Mouse (Mus musculus): ENCODE measurements around the gene Armc5. TPM values are rescaled to one million over a fixed set of nuclear protein-coding genes. Genes with fewer than 3 reads are reported as not detected.

Gene Armc5
- polyA plus RNA-seq, 1 experiment, result 16.7 TPM

DNA sequence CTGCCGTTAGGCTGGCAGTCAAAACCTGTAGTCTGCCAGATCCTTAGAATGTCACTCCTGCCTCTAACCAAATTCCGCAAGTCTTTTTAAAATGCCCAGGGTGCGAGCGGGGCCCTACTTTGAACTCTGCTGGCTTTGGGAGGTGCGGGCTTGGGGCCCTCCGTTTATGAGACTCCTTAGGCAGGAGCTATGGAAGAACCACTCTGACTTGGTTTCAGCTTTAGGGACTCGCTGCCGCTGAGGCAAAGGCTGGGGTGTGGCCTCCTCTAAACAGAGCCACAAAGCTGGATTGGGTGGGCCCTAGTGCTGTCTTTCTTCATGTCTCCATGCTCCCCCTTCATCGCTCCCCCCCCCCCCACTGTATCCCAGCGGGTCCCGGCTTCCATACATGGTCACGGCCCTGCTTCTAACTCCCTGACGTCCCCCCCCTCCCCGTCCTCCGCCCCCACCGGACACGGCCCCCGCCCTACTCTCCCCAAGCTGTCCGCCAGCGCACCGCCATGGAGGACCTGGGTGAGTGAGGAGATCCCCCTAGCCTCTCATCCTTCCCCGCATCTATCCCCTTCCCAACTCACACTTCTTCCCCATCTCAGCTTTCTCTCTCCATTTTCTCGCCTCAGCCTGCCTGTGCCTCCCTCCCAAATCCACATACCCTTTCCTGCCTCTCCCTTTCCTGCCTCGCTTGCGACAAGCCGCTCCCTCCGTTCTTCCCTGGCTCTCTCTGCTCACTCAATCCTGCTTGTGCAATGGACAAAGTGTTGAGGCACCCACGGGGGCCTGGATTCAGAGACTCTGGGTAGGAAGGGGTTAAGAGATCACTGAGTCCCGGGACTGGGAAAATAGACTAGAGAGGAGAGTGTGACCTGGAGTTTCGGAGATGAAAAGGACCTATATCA lies 9.6 kb downstream of the Armc5 start, which contains the start of gene Tgfb1i1:
Gene Tgfb1i1 (plus strand): TSS at position 317 of the 896 bp plus-strand sequence.
- H3K79me3 ChIP-seq (ENCODE audit: low read depth), result peaks cover 12% of the 10 kb centered on the region
- peak within 1 kb of the TSS; percentile 87 for H3ac ChIP-seq (ENCODE audit: control insufficient read depth, insufficient read length, low read depth)
- H3K27me3 ChIP-seq (ENCODE audit: control insufficient read depth, insufficient read depth, insufficient read length), result no peaks in the 10 kb centered on the region
- TF ChIP-seq CEBPB (IDR thresholded peaks at IDR 0.05; ENCODE audit: low read depth) (no peak), MAX (IDR thresholded peaks at IDR 0.05) (no peak), CTCF (IDR thresholded peaks at IDR 0.05; ENCODE audit: control insufficient read depth, insufficient read depth, insufficient read length) (no peak), USF1 (IDR thresholded peaks at IDR 0.05; ENCODE audit: low read depth) (no peak), MYOG (IDR thresholded peaks at IDR 0.05; ENCODE audit: control insufficient read depth, extremely low read depth, insufficient read length) (no peak), FOSL1 (IDR thresholded peaks at IDR 0.05; ENCODE audit: insufficient read depth, low read length, poor library complexity, severe bottlenecking) (no peak)
- peak within 1 kb of the TSS; percentile 66 for H3K4me3 ChIP-seq (ENCODE audit: insufficient read depth, poor library complexity, severe bottlenecking)
- peaks cover 36% of the 10 kb centered on the region for H3K36me3 ChIP-seq (ENCODE audit: control insufficient read depth, insufficient read depth)
- peaks cover 27% of the 10 kb centered on the region for H3K79me2 ChIP-seq (ENCODE audit: control insufficient read depth, insufficient read depth)

DNA sequence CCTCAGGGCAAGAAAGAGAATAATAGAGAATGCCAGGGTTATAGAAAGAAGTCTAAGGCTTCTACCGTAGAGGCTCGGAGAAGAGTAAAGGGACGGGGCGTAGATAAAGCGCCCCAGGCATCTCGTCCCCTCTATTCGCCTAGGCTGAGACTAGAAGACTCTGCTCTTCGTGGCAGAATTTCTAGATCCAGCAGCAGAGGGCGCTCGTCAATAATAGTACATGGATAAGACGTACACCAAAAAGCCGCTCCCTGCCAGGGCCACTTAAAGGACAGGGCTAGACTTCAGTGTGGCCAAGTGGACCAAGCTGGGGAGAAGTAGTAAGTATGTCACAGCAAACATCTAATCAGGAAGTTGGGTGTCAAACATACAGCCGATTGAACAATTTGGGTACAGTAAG lies 10.3 kb downstream of the Armc5 start:
- Histone ChIP-seq H3K36me3 (ENCODE audit: control insufficient read depth, insufficient read depth) (peaks cover 43% of the 10 kb centered on the region), H3K79me2 (ENCODE audit: control insufficient read depth, insufficient read depth) (peaks cover 27% of the 10 kb centered on the region), H3K79me3 (ENCODE audit: low read depth) (peaks cover 12% of the 10 kb centered on the region), H3ac (ENCODE audit: control insufficient read depth, insufficient read length, low read depth) (peak overlapping the region; percentile 87), H3K4me3 (ENCODE audit: insufficient read depth, poor library complexity, severe bottlenecking) (peak overlapping the region; percentile 66), H3K27me3 (ENCODE audit: control insufficient read depth, insufficient read depth, insufficient read length) (no peaks in the 10 kb centered on the region)
- peak; percentile 42 for TF ChIP-seq CTCF (IDR thresholded peaks at IDR 0.05; ENCODE audit: control insufficient read depth, insufficient read depth, insufficient read length)
- TF ChIP-seq FOSL1 (IDR thresholded peaks at IDR 0.05; ENCODE audit: insufficient read depth, low read length, poor library complexity, severe bottlenecking), result no peak

DNA sequence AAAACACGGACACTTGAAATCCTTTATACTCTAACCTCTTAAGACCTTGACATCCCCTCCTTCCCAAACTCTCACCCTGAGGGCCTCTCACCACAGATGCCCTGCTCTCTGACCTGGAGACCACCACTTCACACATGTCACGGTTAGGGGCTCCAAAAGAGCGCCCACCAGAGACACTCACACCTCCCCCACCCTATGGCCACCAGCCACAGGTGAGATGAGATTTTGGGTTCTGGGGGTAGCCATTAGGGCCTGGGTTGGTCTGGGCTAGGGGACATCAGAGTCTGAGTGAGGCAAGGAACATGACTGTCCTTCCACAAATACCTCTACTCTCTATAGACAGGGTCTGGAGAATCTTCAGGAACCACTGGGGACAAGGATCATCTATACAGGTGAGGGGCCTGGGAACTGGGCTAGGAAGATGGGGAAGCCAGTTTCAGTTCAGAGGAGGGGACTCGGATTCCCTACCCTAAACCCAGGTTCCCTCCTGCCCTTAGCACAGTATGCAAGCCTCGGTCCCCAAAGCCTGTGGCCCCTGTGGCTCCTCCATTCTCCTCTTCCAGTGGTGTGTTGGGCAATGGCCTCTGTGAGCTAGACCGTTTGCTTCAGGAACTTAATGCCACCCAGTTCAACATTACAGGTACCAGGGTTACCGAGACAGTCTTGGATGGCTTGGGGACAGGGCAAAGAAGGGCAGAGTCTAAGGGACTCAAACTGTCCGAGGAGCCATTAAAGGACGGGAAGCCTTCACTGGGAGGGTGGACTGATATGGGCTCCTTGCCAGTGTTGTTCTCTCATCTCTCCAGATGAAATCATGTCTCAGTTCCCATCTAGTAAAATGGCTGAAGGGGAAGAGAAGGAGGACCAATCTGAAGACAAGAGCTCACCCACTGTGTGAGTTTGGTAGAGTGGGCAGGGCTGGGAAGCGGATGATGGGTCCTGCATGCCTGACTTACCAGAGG lies 11.2 kb downstream of the Armc5 start:
- TF ChIP-seq MYOD1 (IDR thresholded peaks at IDR 0.05; ENCODE audit: control insufficient read depth, insufficient read length, low read depth), result no peak
- TF ChIP-seq MAX (IDR thresholded peaks at IDR 0.05), result no peak
- TF ChIP-seq FOSL1 (IDR thresholded peaks at IDR 0.05; ENCODE audit: insufficient read depth, low read length, poor library complexity, severe bottlenecking), result no peak
- TF ChIP-seq CEBPB (IDR thresholded peaks at IDR 0.05; ENCODE audit: low read depth), result no peak
- no peak for TF ChIP-seq CTCF (IDR thresholded peaks at IDR 0.05; ENCODE audit: control insufficient read depth, insufficient read depth, insufficient read length)
- TF ChIP-seq USF1 (IDR thresholded peaks at IDR 0.05; ENCODE audit: low read depth), result no peak
- TF ChIP-seq MYOG (IDR thresholded peaks at IDR 0.05; ENCODE audit: control insufficient read depth, extremely low read depth, insufficient read length), result no peak
- H3K27me3 ChIP-seq (ENCODE audit: control insufficient read depth, insufficient read depth, insufficient read length), result no peaks in the 10 kb centered on the region
- H3K79me2 ChIP-seq (ENCODE audit: control insufficient read depth, insufficient read depth), result peaks cover 27% of the 10 kb centered on the region
- H3K79me3 ChIP-seq (ENCODE audit: low read depth), result peaks cover 12% of the 10 kb centered on the region
- peaks cover 48% of the 10 kb centered on the region for H3K36me3 ChIP-seq (ENCODE audit: control insufficient read depth, insufficient read depth)
- peak overlapping the region; percentile 38 for H3ac ChIP-seq (ENCODE audit: control insufficient read depth, insufficient read length, low read depth)
- peak overlapping the region; percentile 66 for H3K4me3 ChIP-seq (ENCODE audit: insufficient read depth, poor library complexity, severe bottlenecking)

DNA sequence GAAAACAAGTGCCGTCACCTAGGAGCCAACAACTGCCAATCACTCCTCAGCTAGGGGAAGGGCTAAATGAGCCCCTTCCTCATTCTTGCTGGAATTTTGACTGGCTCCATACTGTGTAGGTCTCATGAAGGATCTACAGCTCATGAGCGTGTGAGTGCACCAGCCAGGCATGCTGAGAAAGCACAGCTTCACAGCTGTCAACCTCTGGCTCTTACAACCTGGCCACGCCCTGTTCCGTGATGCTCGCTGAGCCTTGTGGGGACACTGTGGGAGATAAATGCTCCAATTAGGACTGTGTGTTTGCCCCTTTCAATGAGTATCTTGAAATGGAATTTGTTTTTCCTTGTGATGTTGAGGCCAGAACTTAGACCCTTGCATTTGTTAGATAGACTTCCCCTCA lies 12.9 kb downstream of the Armc5 start:
- H3K36me3 ChIP-seq (ENCODE audit: control insufficient read depth, insufficient read depth), result peaks cover 55% of the 10 kb centered on the region
- no peaks in the 10 kb centered on the region for H3K27me3 ChIP-seq (ENCODE audit: control insufficient read depth, insufficient read depth, insufficient read length)
- peaks cover 27% of the 10 kb centered on the region for H3K79me2 ChIP-seq (ENCODE audit: control insufficient read depth, insufficient read depth)
- H3K4me3 ChIP-seq (ENCODE audit: insufficient read depth, poor library complexity, severe bottlenecking), result no peak overlapping the region
- peak overlapping the region; percentile 13 for H3ac ChIP-seq (ENCODE audit: control insufficient read depth, insufficient read length, low read depth)
- TF ChIP-seq FOSL1 (IDR thresholded peaks at IDR 0.05; ENCODE audit: insufficient read depth, low read length, poor library complexity, severe bottlenecking) (no peak), CTCF (IDR thresholded peaks at IDR 0.05; ENCODE audit: control insufficient read depth, insufficient read depth, insufficient read length) (no peak), CEBPB (IDR thresholded peaks at IDR 0.05; ENCODE audit: low read depth) (no peak), MYOG (IDR thresholded peaks at IDR 0.05; ENCODE audit: control insufficient read depth, extremely low read depth, insufficient read length) (no peak), USF1 (IDR thresholded peaks at IDR 0.05; ENCODE audit: low read depth) (no peak), MAX (IDR thresholded peaks at IDR 0.05) (no peak), MYOD1 (IDR thresholded peaks at IDR 0.05; ENCODE audit: control insufficient read depth, insufficient read length, low read depth) (no peak)
- H3K79me3 ChIP-seq (ENCODE audit: low read depth), result peaks cover 12% of the 10 kb centered on the region

DNA sequence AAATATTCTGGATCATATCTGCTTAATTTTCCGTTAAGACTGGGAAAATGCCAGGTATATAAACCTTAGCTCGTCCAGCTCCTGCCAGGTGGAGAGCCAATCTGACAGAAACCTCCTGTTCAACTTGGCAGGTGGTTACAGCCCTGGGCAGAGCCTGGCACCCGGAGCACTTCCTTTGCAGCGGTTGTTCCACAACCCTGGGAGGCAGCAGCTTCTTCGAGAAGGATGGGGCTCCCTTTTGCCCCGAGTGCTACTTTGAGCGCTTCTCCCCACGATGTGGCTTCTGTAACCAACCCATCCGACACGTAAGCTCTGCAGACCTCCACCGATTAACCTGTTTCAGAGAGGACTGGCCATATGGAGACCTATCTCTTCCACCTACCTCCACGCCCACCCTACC lies 14.8 kb downstream of the Armc5 start:
- TF ChIP-seq CTCF (IDR thresholded peaks at IDR 0.05; ENCODE audit: control insufficient read depth, insufficient read depth, insufficient read length) (no peak), CEBPB (IDR thresholded peaks at IDR 0.05; ENCODE audit: low read depth) (no peak), MYOG (IDR thresholded peaks at IDR 0.05; ENCODE audit: control insufficient read depth, extremely low read depth, insufficient read length) (no peak), MYOD1 (IDR thresholded peaks at IDR 0.05; ENCODE audit: control insufficient read depth, insufficient read length, low read depth) (no peak), USF1 (IDR thresholded peaks at IDR 0.05; ENCODE audit: low read depth) (no peak), FOSL1 (IDR thresholded peaks at IDR 0.05; ENCODE audit: insufficient read depth, low read length, poor library complexity, severe bottlenecking) (no peak), MAX (IDR thresholded peaks at IDR 0.05) (no peak)
- Histone ChIP-seq H3K36me3 (ENCODE audit: control insufficient read depth, insufficient read depth) (peaks cover 55% of the 10 kb centered on the region), H3K27me3 (ENCODE audit: control insufficient read depth, insufficient read depth, insufficient read length) (no peaks in the 10 kb centered on the region), H3K4me3 (ENCODE audit: insufficient read depth, poor library complexity, severe bottlenecking) (no peak overlapping the region), H3ac (ENCODE audit: control insufficient read depth, insufficient read length, low read depth) (no peak overlapping the region), H3K79me2 (ENCODE audit: control insufficient read depth, insufficient read depth) (peaks cover 26% of the 10 kb centered on the region), H3K79me3 (ENCODE audit: low read depth) (peaks cover 12% of the 10 kb centered on the region)

Data from C2C12 (cell line).